Mouse (Mus musculus) embryonic facial prominence, embryonic 11.5 days (tissue): Measurements from ENCODE around the gene Aox2. TPM values are rescaled to one million over a fixed set of nuclear protein-coding genes. Genes with fewer than 3 reads are reported as not detected.
"Not testable (repeated sequence)": the region's sequence is repeated elsewhere in the genome, so short reads cannot be mapped to it uniquely, and the experiment has no call there.

Experiments
- ATAC-seq: fragments of 200-750 bp; cut with Nextera tagmentation; replicated peaks from 2 replicates; pipeline ENCODE4 v1.8.0; 2017; ENCODE audit warnings: low read depth; ENCODE audit not compliant: insufficient number of reproducible peaks, low FRiP score, low TSS enrichment
- DNase-seq: peaks from one replicate; pipeline ENCODE4 v3.0.0-alpha.2; 2015; ENCODE audit warnings: low spot score
- H3K27ac ChIP-seq: fragments of 300-500 bp; sonication (generic); replicated peaks from 2 replicates; pipeline ENCODE4 v1.5.1; 2014; ENCODE audit warnings: mild to moderate bottlenecking, low read depth, low read length, control low read depth
- H3K27me3 ChIP-seq: fragments of 300-500 bp; sonication (generic); 2 replicates; pipeline ENCODE4 v1.6.1; 2014; ENCODE audit warnings: mild to moderate bottlenecking, low read length, moderate library complexity, mixed read lengths; ENCODE audit not compliant: control insufficient read depth, insufficient read depth
- H3K36me3 ChIP-seq: fragments of 300-500 bp; sonication (generic); replicated peaks from 2 replicates; pipeline ENCODE4 v1.6.1; 2014; ENCODE audit warnings: low read depth, mild to moderate bottlenecking, low read length, moderate library complexity, mixed read lengths; ENCODE audit not compliant: control insufficient read depth, insufficient read depth
- H3K4me1 ChIP-seq: fragments of 300-500 bp; sonication (generic); 2 replicates; pipeline ENCODE4 v1.6.1; 2014; ENCODE audit warnings: low read length, mixed read lengths; ENCODE audit not compliant: control insufficient read depth, insufficient read depth
- H3K4me2 ChIP-seq: fragments of 300-500 bp; sonication (generic); 2 replicates; pipeline ENCODE4 v1.6.1; 2014; ENCODE audit warnings: low read depth, mild to moderate bottlenecking, control low read depth, low read length, moderate library complexity
- H3K4me3 ChIP-seq: fragments of 300-500 bp; sonication (generic); 2 replicates; pipeline ENCODE4 v1.5.1; 2014; ENCODE audit warnings: low read depth, low read length, control low read depth
- H3K9ac ChIP-seq: fragments of 300-500 bp; sonication (generic); replicated peaks from 2 replicates; pipeline ENCODE4 v1.6.1; 2014; ENCODE audit warnings: mild to moderate bottlenecking, control low read depth, low read length
- H3K9me3 ChIP-seq: fragments of 300-500 bp; sonication (generic); replicated peaks from 2 replicates; pipeline ENCODE4 v1.6.1; 2016; ENCODE audit warnings: mild to moderate bottlenecking, low read length, inconsistent platforms, mixed read lengths; ENCODE audit not compliant: control insufficient read depth
- whole genome bisulfite sequencing: fragments of 180-500 bp; shearing (Covaris S2); extraction: QIAGEN DNeasy Blood & Tissue Kit; methylation state at CpG from one replicate; pipeline ENCODE4 v1.1.7; 2014; 5-methylcytosine and 5-hydroxymethylcytosine counted together
- polyA plus RNA-seq: library from polyadenylated mRNA; unstranded; fragments of >200 nt; fragmentation: Nextera tagmentation; extraction: Ambion mirVana; gene quantifications from 2 replicates; pipeline ENCODE4 v1.2.1, GENCODE M21; 2014

Aox2 gene
- polyA plus RNA-seq, 1 experiment from 2014 or later, result not detected

DNA sequence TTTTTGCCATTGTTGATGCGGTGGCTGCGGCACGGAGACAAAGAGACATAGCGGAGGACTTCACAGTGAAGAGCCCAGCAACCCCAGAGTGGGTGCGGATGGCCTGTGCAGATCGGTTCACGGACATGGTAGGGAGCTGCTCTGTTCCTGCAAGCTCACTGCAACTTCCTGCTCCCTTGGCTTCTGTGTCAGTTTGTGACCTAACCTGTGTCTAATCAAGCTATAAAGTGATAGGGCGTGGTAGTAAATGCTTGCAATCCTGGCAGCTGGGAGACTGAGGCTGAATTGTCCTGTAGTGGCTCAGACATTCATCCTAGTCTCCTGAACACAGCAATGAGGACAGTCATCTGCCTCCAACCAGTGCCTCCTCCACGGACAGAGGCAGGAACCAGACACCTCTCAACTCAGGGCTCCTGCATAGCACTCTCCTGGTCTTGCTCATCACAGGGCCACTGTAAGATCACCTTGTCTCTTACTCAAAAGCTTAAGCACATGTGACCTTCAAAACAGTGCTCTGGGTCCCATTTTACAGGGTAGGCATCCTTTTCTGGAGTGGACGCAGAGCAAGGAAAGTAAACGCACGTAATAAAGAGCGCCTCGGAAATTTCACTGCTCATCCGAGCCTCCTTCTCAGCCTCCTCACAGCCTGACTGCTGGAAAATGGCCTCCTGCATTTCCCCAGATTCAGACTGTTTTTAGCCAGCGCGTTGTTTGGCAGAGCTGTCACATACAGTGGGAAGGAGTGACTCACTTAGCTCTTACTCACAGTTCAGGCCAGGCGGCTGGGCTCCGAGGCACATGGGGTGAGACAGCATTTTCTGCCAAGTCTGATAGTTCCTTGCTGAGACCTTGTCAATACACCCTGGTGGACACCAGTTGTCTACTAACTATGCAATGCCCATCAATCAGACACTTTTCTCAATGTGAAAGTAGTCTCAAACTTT is 81.1 kb downstream of the Aox2 start:
- Histone ChIP-seq H3K36me3 (no peaks in the 10 kb centered on the region), H3K27me3 (no peaks in the 10 kb centered on the region), H3K4me2 (no peak overlapping the region), H3K9ac (no peak overlapping the region), H3K27ac (no peak overlapping the region), H3K9me3 (no peaks in the 10 kb centered on the region), H3K4me1 (no peaks in the 10 kb centered on the region), H3K4me3 (no peak overlapping the region)
- 89% methylated on average over 19 of the region's 19 CpGs for WGBS
- DNase-seq, result no peak
- no peak for ATAC-seq

DNA sequence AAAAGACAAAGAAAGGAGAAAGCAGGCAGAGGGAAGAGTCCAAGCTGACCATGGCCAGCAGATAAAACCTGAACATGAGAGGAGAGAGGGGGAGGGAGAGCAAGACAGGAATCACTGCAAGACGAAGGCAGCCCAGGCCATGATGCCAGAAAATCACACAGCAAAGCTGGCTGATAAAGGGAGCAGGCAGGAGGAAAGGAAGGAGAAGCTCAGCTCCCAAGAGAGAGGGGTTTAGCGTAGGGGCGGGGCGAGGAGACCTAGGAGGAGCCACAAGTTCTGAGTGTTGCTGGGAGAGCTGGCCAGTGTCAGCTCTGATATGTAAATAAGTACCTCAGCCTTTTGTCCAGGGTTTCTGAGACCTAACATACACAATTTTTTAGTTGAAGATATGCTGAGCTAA is 84.2 kb downstream of the Aox2 start:
- Histone ChIP-seq H3K27ac (no peak overlapping the region), H3K27me3 (no peaks in the 10 kb centered on the region), H3K4me2 (no peak overlapping the region), H3K4me3 (no peak overlapping the region), H3K9ac (no peak overlapping the region), H3K36me3 (no peaks in the 10 kb centered on the region), H3K9me3 (no peaks in the 10 kb centered on the region), H3K4me1 (no peaks in the 10 kb centered on the region)
- ATAC-seq (no peak), DNase-seq (no peak)
- 60% methylated on average over 4 of the region's 4 CpGs for WGBS

DNA sequence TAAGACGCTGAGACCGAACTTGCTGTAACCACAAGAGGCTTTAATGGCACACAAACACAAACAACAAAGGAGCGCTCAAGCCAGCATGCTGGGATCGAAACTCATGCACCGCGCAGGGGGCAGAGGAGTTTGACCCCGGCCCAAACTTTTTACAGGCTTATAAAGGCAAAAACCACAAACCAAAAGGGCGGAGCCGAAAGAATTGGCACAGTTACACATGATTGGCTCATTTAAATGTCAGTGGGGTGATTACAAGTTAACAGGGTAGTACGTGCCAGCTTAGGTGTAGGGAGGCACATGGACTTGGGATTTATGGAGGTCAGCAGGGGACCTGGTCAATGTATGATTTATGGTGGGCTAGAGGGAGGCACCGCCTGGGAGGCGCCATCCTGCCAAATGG is 86.4 kb downstream of the Aox2 start:
- no peaks in the 10 kb centered on the region for H3K4me1 ChIP-seq
- H3K9me3 ChIP-seq, result no peaks in the 10 kb centered on the region
- H3K9ac ChIP-seq, result no peak overlapping the region
- DNase-seq (no peak), ATAC-seq (no peak)
- no peaks in the 10 kb centered on the region for H3K36me3 ChIP-seq
- WGBS, result 95% methylated on average over 12 of the region's 12 CpGs
- no peak overlapping the region for H3K4me2 ChIP-seq
- no peak overlapping the region for H3K27ac ChIP-seq
- H3K4me3 ChIP-seq, result no peak overlapping the region
- no peaks in the 10 kb centered on the region for H3K27me3 ChIP-seq

DNA sequence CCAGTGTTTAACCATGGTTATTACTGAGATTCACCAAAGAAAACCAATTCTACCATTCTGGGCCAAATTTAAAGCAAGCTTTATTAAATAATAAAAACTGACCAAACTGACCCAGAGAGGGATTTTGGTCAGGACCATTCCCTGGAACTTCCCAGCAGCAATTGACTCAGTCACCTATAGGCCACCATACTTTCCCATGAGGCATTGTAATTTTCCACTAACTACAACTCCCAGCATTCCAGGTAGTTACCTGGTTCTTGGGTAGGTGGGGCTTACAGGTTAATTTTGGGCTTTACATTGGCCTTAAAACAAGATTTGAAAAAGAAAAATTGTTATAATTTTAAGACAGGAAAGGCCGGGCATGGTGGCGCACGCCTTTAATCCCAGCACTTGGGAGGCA is 87.7 kb downstream of the Aox2 start:
- H3K27me3 ChIP-seq, result no peaks in the 10 kb centered on the region
- no peaks in the 10 kb centered on the region for H3K4me1 ChIP-seq
- DNase-seq (no peak), ATAC-seq (no peak)
- no peak overlapping the region for H3K4me2 ChIP-seq
- WGBS, result 100% methylated on average over 3 of the region's 3 CpGs
- H3K9me3 ChIP-seq, result no peaks in the 10 kb centered on the region
- no peak overlapping the region for H3K9ac ChIP-seq
- no peaks in the 10 kb centered on the region for H3K36me3 ChIP-seq
- no peak overlapping the region for H3K4me3 ChIP-seq
- no peak overlapping the region for H3K27ac ChIP-seq

DNA sequence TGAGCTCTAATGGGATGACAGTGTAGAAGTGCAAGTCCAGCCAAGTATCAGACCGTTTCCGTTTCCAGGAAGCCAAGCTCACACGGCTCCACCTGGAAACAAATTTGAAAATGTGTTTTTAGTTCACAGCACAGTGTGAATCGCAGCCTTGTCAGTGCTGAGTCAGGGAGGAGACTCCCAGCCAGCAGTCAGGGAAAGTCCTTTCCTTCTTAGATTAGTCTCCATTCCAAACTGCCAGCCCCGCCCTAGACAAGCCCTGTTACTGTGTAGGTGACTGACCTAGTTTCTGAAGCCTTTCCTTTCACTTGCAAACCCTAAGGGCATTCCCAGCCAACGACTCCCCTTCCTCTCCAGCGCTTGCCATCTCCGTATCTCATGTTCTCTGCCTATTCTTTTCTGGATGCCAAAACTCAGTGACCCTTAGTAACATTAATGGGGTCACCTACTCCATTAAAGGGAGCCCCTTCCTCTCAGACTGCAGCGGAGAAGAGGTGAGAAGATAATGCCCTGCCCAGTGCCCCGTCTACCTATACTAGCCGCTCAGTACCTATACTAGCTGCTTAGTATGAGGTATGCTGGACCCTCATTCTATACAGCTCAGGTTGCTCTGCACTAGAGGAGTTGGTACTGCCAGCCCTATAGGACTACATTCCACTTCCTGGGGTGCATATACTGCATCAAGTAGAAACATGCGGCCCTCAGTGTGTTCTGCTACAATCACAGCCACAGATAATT is 88.8 kb downstream of the Aox2 start:
- no peak overlapping the region for H3K27ac ChIP-seq
- no peak overlapping the region for H3K9ac ChIP-seq
- H3K4me2 ChIP-seq, result no peak overlapping the region
- no peaks in the 10 kb centered on the region for H3K27me3 ChIP-seq
- H3K4me1 ChIP-seq, result no peaks in the 10 kb centered on the region
- no peaks in the 10 kb centered on the region for H3K36me3 ChIP-seq
- WGBS, result 78% methylated on average over 12 of the region's 12 CpGs
- ATAC-seq, result no peak
- no peaks in the 10 kb centered on the region for H3K9me3 ChIP-seq
- DNase-seq, result no peak
- no peak overlapping the region for H3K4me3 ChIP-seq

DNA sequence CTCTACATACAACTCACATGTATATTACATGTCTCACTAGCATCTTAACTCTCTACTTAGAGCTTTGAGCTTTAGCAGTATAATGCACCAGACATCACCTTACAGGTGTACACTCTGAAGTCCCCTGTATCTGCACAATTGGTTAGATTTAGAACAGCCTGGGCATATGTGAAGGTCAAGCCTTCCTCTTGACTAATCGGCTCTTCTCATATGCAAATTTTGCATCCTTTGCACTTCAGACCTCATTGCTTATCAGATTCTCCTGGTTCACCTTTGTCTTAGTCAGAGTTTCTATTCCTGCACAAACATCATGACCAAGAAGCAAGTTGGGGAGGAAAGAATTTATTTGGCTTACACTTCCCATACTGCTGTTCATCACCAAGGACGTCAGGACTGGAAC is 91.6 kb downstream of the Aox2 start:
- Histone ChIP-seq H3K4me2 (no peak overlapping the region), H3K27ac (no peak overlapping the region), H3K9me3 (no peaks in the 10 kb centered on the region), H3K4me3 (no peak overlapping the region), H3K9ac (no peak overlapping the region), H3K27me3 (no peaks in the 10 kb centered on the region), H3K4me1 (no peaks in the 10 kb centered on the region), H3K36me3 (no peaks in the 10 kb centered on the region)
- no peak for ATAC-seq
- DNase-seq, result no peak
- 84% methylated on average over 2 of the region's 2 CpGs for WGBS

DNA sequence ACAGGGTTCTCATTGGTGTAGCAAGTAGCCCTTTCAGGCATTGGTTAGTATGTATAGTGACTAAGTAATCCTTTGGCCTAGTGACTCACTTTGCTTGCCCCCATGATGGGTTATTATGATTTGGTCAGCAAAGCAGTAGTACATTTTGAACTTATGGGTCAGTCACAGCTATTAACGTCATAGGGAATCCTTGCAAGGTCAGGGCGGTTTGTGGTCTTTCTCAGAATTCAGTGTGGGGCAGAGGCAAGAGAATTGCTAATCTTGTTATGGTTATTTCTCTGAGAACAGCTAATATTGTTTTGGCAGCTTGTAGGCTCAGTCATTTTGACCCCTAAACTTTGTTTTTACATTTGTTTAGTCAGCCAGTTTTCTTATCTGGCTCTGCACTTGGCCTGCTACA is 96.1 kb downstream of the Aox2 start:
- WGBS, result 82% methylated on average over 2 of the region's 2 CpGs
- not testable (repeated sequence) for H3K4me1 ChIP-seq, H3K27ac ChIP-seq, H3K4me2 ChIP-seq, H3K4me3 ChIP-seq, H3K9ac ChIP-seq, ATAC-seq, H3K9me3 ChIP-seq, H3K27me3 ChIP-seq, H3K36me3 ChIP-seq, DNase-seq

DNA sequence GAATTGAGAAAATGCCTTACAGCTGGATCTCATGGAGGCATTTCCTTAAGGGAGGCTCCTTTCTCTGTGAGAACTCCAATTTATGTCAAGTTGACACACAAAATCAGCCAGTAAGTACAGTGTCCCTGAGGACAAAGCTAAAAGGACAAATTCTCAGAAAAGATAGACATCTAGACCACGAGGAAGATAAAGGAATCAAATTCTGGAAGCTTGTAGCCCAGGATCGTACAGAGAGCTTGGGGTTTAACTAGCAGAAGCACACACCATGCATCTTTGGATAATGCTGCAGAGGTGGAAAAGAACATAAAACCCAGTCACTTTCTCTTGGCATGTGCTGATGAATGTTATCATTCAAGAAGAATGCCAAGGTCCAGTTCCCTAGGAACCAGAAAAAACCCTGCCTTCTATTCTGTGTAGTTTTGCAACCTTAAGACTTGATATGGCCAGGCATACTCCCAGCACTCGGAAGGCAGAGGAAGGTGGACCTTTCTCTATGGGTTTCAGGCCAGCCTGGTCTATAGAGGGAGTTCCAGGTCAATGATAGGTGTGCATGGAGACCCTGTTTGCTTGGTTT is 97.5 kb downstream of the Aox2 start:
- Histone ChIP-seq H3K9ac (no peak overlapping the region), H3K4me3 (no peak overlapping the region), H3K9me3 (no peaks in the 10 kb centered on the region), H3K36me3 (no peaks in the 10 kb centered on the region), H3K4me2 (no peak overlapping the region), H3K27ac (no peak overlapping the region), H3K27me3 (no peaks in the 10 kb centered on the region), H3K4me1 (no peaks in the 10 kb centered on the region)
- no peak for ATAC-seq
- DNase-seq, result no peak
- 69% methylated on average over 3 of the region's 3 CpGs for WGBS
